Mouse (Mus musculus) T-helper 2 cell (primary cell): ENCODE data around the gene Tmed6.
"Not testable (repeated sequence)": the region's sequence is repeated elsewhere in the genome, so short reads cannot be mapped to it uniquely, and the experiment has no call there.

Experiments used
- in situ Hi-C: fragments of 300-600 bp; cut with MboI, MseI; formaldehyde crosslinking; loops from one replicate; pipeline ENCODE4 v1.15.1; 2025; ENCODE audit warnings: high pct_unique_total_duplicates

Tmed6 gene

GRCm38 (mm10) chr8:107076239-107076888 lies 10.9 kb upstream of the Tmed6 start:
- in situ Hi-C loops, result no loop called here

- in situ Hi-C loops, result no loop called here
These were observed 8.7 kb upstream of the Tmed6 start for GRCm38 (mm10) chr8:107074128-107074527.

- in situ Hi-C loops, result no loop called here
These were observed 8.3 kb upstream of the Tmed6 start for GRCm38 (mm10) chr8:107073706-107074105.

GRCm38 (mm10) chr8:107062613-107063012 lies 2.8 kb downstream of the Tmed6 start:
- in situ Hi-C loops, result no loop called here

GRCm38 (mm10) chr8:107056973-107057369 lies 8.5 kb downstream of the Tmed6 start:
- in situ Hi-C loops, result no loop called here

GRCm38 (mm10) chr8:107056076-107056972 lies 9.1 kb downstream of the Tmed6 start, which contains the start of the genes Cog8 and Nip7:
Gene Cog8 (minus strand): TSS chr8:107056689.
Gene Nip7 (plus strand): TSS chr8:107056877.
- in situ Hi-C loops, result no loop called here

GRCm38 (mm10) chr8:107052046-107052445 lies 13.4 kb downstream of the Tmed6 start:
- in situ Hi-C loops, result no loop called here

- in situ Hi-C loops, result no loop called here
These were observed 16.0 kb downstream of the Tmed6 start for GRCm38 (mm10) chr8:107049480-107049879.

GRCm38 (mm10) chr8:107048061-107048941 lies 17.1 kb downstream of the Tmed6 start, which contains the start of gene Pdf:
Gene Pdf (minus strand): TSS chr8:107048614.
- in situ Hi-C loops, result no loop called here

GRCm38 (mm10) chr8:107046976-107047375 lies 18.5 kb downstream of the Tmed6 start:
- in situ Hi-C loops, result no loop called here

GRCm38 (mm10) chr8:107045478-107045877 lies 20.0 kb downstream of the Tmed6 start:
- in situ Hi-C loops, result no loop called here

GRCm38 (mm10) chr8:107040632-107041031 lies 24.8 kb downstream of the Tmed6 start:
- in situ Hi-C loops, result no loop called here

GRCm38 (mm10) chr8:107036626-107037025 lies 28.8 kb downstream of the Tmed6 start:
- in situ Hi-C loops, result no loop called here

GRCm38 (mm10) chr8:107035641-107036040 lies 29.8 kb downstream of the Tmed6 start:
- in situ Hi-C loops, result no loop called here

GRCm38 (mm10) chr8:107033609-107034008 lies 31.8 kb downstream of the Tmed6 start:
- in situ Hi-C loops, result not testable (repeated sequence)

- in situ Hi-C loops, result no loop called here
These were observed 33.8 kb downstream of the Tmed6 start for GRCm38 (mm10) chr8:107031577-107032090.

- in situ Hi-C loops, result no loop called here
These were observed 34.5 kb downstream of the Tmed6 start, which contains the start of gene Vps4a for GRCm38 (mm10) chr8:107030650-107031576. Gene Vps4a (plus strand): TSS chr8:107031222.

- in situ Hi-C loops, result no loop called here
These were observed 35.4 kb downstream of the Tmed6 start for GRCm38 (mm10) chr8:107030058-107030457.

GRCm38 (mm10) chr8:107029310-107029709 lies 36.1 kb downstream of the Tmed6 start:
- in situ Hi-C loops, result loop anchor here (10.0 kb wide), 1 partner anchor 765 kb away; no protein-coding TSS in a partner anchor

- in situ Hi-C loops, result loop anchor here (10.0 kb wide), 1 partner anchor 759 kb away; no protein-coding TSS in a partner anchor
These were observed 42.0 kb downstream of the Tmed6 start for GRCm38 (mm10) chr8:107023479-107023878.
